8 mouse cellular contexts compared by ENCODE assay signal in the genomic region with DNA sequence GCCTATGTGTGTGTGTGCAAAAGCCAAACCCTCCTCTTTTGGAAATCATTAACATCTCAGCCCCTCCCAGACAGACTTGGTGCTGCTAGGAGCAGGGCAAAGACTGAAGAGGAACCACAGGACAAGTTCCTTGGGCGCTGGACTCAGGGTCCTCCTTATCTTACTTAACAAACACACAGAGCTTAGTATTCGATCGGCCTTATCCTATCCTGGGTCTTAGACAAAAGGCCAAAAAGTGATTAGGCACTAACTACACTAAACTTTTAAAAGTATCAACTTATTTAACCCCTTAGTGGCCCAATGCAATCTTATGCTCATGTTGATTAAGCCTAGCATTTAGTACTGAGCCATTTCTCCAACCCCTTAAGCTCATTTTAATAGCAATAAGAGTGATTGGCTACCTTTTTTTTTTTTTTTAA. TPM values are rescaled to one million over a fixed set of nuclear protein-coding genes. Genes with fewer than 3 reads are reported as not detected.
DNase-seq lines count a peak whose midpoint lies in the region; ATAC-seq and TF ChIP-seq lines count a peak whose summit lies in the region.
"Had no signal": no experiment of that assay in that cellular context is flagged by ENCODE, and none has a peak within 500 bp of the region (broad histone marks: within the 10 kb centered on the region; RNA-seq: fewer than 3 reads in every experiment).

No protein-coding gene starts in this region.

- H3K4me2 ChIP-seq in heart, embryonic 14.5 days (ENCODE audit: low read length): peak overlapping the region; percentile 84
- peak overlapping the region; percentile 91 for H3K4me2 ChIP-seq in limb, embryonic 14.5 days (replicated peaks; ENCODE audit: low read depth, low read length, severe bottlenecking)
- peak overlapping the region; percentile 83 for H3K4me2 ChIP-seq in neural tube, embryonic 11.5 days (ENCODE audit: low read depth)

- 23% methylated on average over 3 of the region's 3 CpGs for WGBS in heart, embryonic 14.5 days
- WGBS in limb, embryonic 14.5 days: 8% methylated on average over 3 of the region's 3 CpGs
- 38% methylated on average over 3 of the region's 3 CpGs for WGBS in neural tube, embryonic 11.5 days

- H3K27me3 ChIP-seq in heart, embryonic 14.5 days (ENCODE audit: control insufficient read depth, insufficient read depth, low read length): no peaks in the 10 kb centered on the region
- H3K27me3 ChIP-seq in limb, embryonic 14.5 days (ENCODE audit: control insufficient read depth, insufficient read depth, low read length): no peaks in the 10 kb centered on the region
- H3K27me3 ChIP-seq in neural tube, embryonic 11.5 days (ENCODE audit: control insufficient read depth, insufficient read depth, low read length): no peaks in the 10 kb centered on the region

- DNase-seq in ES-E14 (ENCODE audit: low read depth, low spot score): no peak
- DNase-seq in NIH3T3 (ENCODE audit: low read depth): peak; percentile 45
- DNase-seq in limb, embryonic 14.5 days (ENCODE audit: low spot score): peak; percentile 44
- no peak for DNase-seq in neural tube, embryonic 11.5 days (ENCODE audit: low spot score)
- no peak for DNase-seq in layer of hippocampus, adult 9-11 months
- no peak for DNase-seq in cerebellum, postnatal 25 days

- H3K36me3 ChIP-seq in ES-E14 (ENCODE audit: control insufficient read depth, insufficient read depth, low read length, poor library complexity, severe bottlenecking): no peaks in the 10 kb centered on the region
- no peaks in the 10 kb centered on the region for H3K36me3 ChIP-seq in heart, embryonic 14.5 days (ENCODE audit: control insufficient read depth, insufficient read depth, low read length)
- H3K36me3 ChIP-seq in limb, embryonic 14.5 days (ENCODE audit: control insufficient read depth, insufficient read depth, low read length): peaks cover 11% of the 10 kb centered on the region; the same call in 1 of the 2 replicates
- no peaks in the 10 kb centered on the region for H3K36me3 ChIP-seq in neural tube, embryonic 11.5 days (ENCODE audit: control insufficient read depth, insufficient read depth, low read length)

- peak overlapping the region; percentile 23 to 56; a peak in 3 of 4 replicates for H3K4me3 ChIP-seq in ES-E14 (ENCODE audit: insufficient read depth in 1 of 2, low read depth in 1 of 2, low read length in 2 of 2, poor library complexity in 1 of 2, severe bottlenecking in 1 of 2)
- H3K4me3 ChIP-seq in heart, embryonic 14.5 days (ENCODE audit: control insufficient read depth in 1 of 2, insufficient read depth in 1 of 2, low read depth in 1 of 2, low read length in 2 of 2): no peak overlapping the region
- peak overlapping the region; percentile 88; the same call in 1 of the 2 replicates for H3K4me3 ChIP-seq in limb, embryonic 14.5 days (replicated peaks; ENCODE audit: low read length)
- no peak overlapping the region; the same call in 1 of the 2 replicates for H3K4me3 ChIP-seq in neural tube, embryonic 11.5 days (ENCODE audit: low read depth, low read length)

- H3K27ac ChIP-seq in ES-E14 (ENCODE audit: insufficient read depth, low read depth, low read length, poor library complexity, severe bottlenecking): no peak overlapping the region
- peak overlapping the region; percentile 82 to 83 for H3K27ac ChIP-seq in heart, embryonic 14.5 days (replicated peaks in 1 of 2; ENCODE audit: control insufficient read depth in 1 of 2, insufficient read depth in 1 of 2, low read depth in 2 of 2, low read length in 2 of 2)
- H3K27ac ChIP-seq in limb, embryonic 14.5 days (replicated peaks; ENCODE audit: low read depth, low read length): peak overlapping the region; percentile 93
- H3K27ac ChIP-seq in neural tube, embryonic 11.5 days (ENCODE audit: low read depth, low read length): no peak overlapping the region

- H3K9me3 ChIP-seq in ES-E14 (ENCODE audit: control insufficient read depth, insufficient read depth, low read depth, low read length): no peaks in the 10 kb centered on the region
- no peaks in the 10 kb centered on the region for H3K9me3 ChIP-seq in heart, embryonic 14.5 days (ENCODE audit: control insufficient read depth, low read length)
- no peaks in the 10 kb centered on the region for H3K9me3 ChIP-seq in limb, embryonic 14.5 days (ENCODE audit: control insufficient read depth, low read length)
- no peaks in the 10 kb centered on the region for H3K9me3 ChIP-seq in neural tube, embryonic 11.5 days (ENCODE audit: control insufficient read depth, low read length)

- peaks cover 17 to 28% of the 10 kb centered on the region in 2 experiments for H3K4me1 ChIP-seq in ES-E14 (ENCODE audit: control insufficient read depth in 2 of 2, insufficient read depth in 2 of 2, low read length in 2 of 2, poor library complexity in 1 of 2)
- H3K4me1 ChIP-seq in heart, embryonic 14.5 days (ENCODE audit: control insufficient read depth in 2 of 2, insufficient read depth in 2 of 2, low read length in 2 of 2): peaks cover 28 to 50% of the 10 kb centered on the region in 2 experiments
- peaks cover 30% of the 10 kb centered on the region for H3K4me1 ChIP-seq in limb, embryonic 14.5 days (ENCODE audit: control insufficient read depth, insufficient read depth, low read length)
- peaks cover 39% of the 10 kb centered on the region for H3K4me1 ChIP-seq in neural tube, embryonic 11.5 days (ENCODE audit: control insufficient read depth, insufficient read depth, low read length)

- no peak overlapping the region; the same call in 1 of the 2 replicates for H3K9ac ChIP-seq in ES-E14 (ENCODE audit: insufficient read depth, low read depth, low read length, poor library complexity, severe bottlenecking)
- no peak overlapping the region for H3K9ac ChIP-seq in heart, embryonic 14.5 days (ENCODE audit: low read length)
- H3K9ac ChIP-seq in limb, embryonic 14.5 days (ENCODE audit: low read depth, low read length, severe bottlenecking): no peak overlapping the region
- peak overlapping the region; percentile 58; the same call in 1 of the 2 replicates for H3K9ac ChIP-seq in neural tube, embryonic 11.5 days (ENCODE audit: low read length)

- in situ Hi-C loops in ES-E14 (cut with MboI; ENCODE audit: low sequenced_read_pairs in 2 of 2, unreplicated experiment in 2 of 2): loop anchor here in 1 of 2 experiments (5.0 kb wide), 1 partner anchor 38 kb away; no protein-coding TSS in a partner anchor

- no peak for TF ChIP-seq POLR2A in limb, embryonic 14.5 days (IDR thresholded peaks at IDR 0.05; ENCODE audit: borderline replicate concordance, extremely low read depth, insufficient read depth, insufficient read length)

- ATAC-seq in heart, embryonic 14.5 days (ENCODE audit: insufficient number of reproducible peaks, insufficient read depth, low FRiP score, low read depth): no peak
- ATAC-seq in limb, embryonic 14.5 days (ENCODE audit: low FRiP score, low read depth): peak; percentile 3; the same call in 1 of the 2 replicates
- ATAC-seq in neural tube, embryonic 11.5 days (ENCODE audit: insufficient read depth, low FRiP score, low TSS enrichment): no peak

TF ChIP-seq in ES-E14, 5 proteins besides CTCF, POLR2A, EP300 and RAD21:
- no peak for TF ChIP-seq HCFC1 (IDR thresholded peaks at IDR 0.05; ENCODE audit: borderline replicate concordance, insufficient read depth, low read length)
- no peak for TF ChIP-seq ZNF384 (IDR thresholded peaks at IDR 0.05; ENCODE audit: low read depth, low read length)
- no peak for TF ChIP-seq MAFK (IDR thresholded peaks at IDR 0.05; ENCODE audit: insufficient read depth, low read depth, low read length)
- TF ChIP-seq ZC3H11A (IDR thresholded peaks at IDR 0.05; ENCODE audit: borderline replicate concordance, low read depth, low read length): no peak
- no peak for TF ChIP-seq CHD2 (IDR thresholded peaks at IDR 0.05; ENCODE audit: low read depth, low read length)

RNA-seq across cellular contexts. Expression of a gene that starts 3.8 kb away (rescaled TPM):
- total RNA-seq in ES-E14 (2012; rRNA removed): 74.5 and 122 TPM in 2 replicates
- 56.8 and 61.1 TPM in 2 replicates for polyA plus RNA-seq in heart, embryonic 14.5 days (2014; fragmentation: Nextera tagmentation; extraction: Ambion mirVana)
- polyA plus RNA-seq in limb, embryonic 14.5 days (2012; rRNA removed): 444 and 565 TPM in 2 replicates
- 184 and 198 TPM in 2 replicates for polyA plus RNA-seq in limb, embryonic 14.5 days (2014; fragmentation: Nextera tagmentation; extraction: Ambion mirVana)
- 116 and 129 TPM in 2 replicates for polyA plus RNA-seq in neural tube, embryonic 11.5 days (2014; fragmentation: Nextera tagmentation; extraction: Ambion mirVana)

RNA-seq across cellular contexts. Expression of a gene that starts 14.1 kb away (rescaled TPM):
- 1.7 and 2.3 TPM in 2 replicates for total RNA-seq in ES-E14 (2012; rRNA removed)
- 18.5 and 18.6 TPM in 2 replicates for polyA plus RNA-seq in heart, embryonic 14.5 days (2014; fragmentation: Nextera tagmentation; extraction: Ambion mirVana)
- 21.7 and 23.7 TPM in 2 replicates for polyA plus RNA-seq in limb, embryonic 14.5 days (2012; rRNA removed)
- polyA plus RNA-seq in limb, embryonic 14.5 days (2014; fragmentation: Nextera tagmentation; extraction: Ambion mirVana): 33.6 and 34.7 TPM in 2 replicates
- polyA plus RNA-seq in neural tube, embryonic 11.5 days (2014; fragmentation: Nextera tagmentation; extraction: Ambion mirVana): 3.5 and 4.6 TPM in 2 replicates
- total RNA-seq: hematopoietic stem cell, adult 5-6 weeks had no signal

RNA-seq across cellular contexts. Expression of a gene that starts 53.0 kb away (rescaled TPM):
- total RNA-seq in ES-E14 (2012; rRNA removed): 39.3 and 87.4 TPM in 2 replicates
- polyA plus RNA-seq in heart, embryonic 14.5 days (2014; fragmentation: Nextera tagmentation; extraction: Ambion mirVana): 20.8 and 25.6 TPM in 2 replicates
- polyA plus RNA-seq in limb, embryonic 14.5 days (2012; rRNA removed): 11.8 and 18.6 TPM in 2 replicates
- polyA plus RNA-seq in limb, embryonic 14.5 days (2014; fragmentation: Nextera tagmentation; extraction: Ambion mirVana): 26.8 and 27.2 TPM in 2 replicates
- polyA plus RNA-seq in neural tube, embryonic 11.5 days (2014; fragmentation: Nextera tagmentation; extraction: Ambion mirVana): 39.1 and 40.6 TPM in 2 replicates

Comparison
In these comparisons a context has a peak if more than half of its experiments do, and no peak if none do; other contexts are left out.
1. DNase-seq: peak in NIH3T3 (single experiment) and limb, embryonic 14.5 days (single experiment); none in ES-E14 (single experiment), neural tube, embryonic 11.5 days (single experiment), layer of hippocampus, adult 9-11 months (single experiment) and cerebellum, postnatal 25 days (0 of 2).
2. H3K27ac ChIP-seq: peak in heart, embryonic 14.5 days (2 of 2) and limb, embryonic 14.5 days (single experiment); none in ES-E14 (single experiment) and neural tube, embryonic 11.5 days (single experiment).
3. H3K4me3 ChIP-seq: peak in ES-E14 (2 of 2) and limb, embryonic 14.5 days (single experiment); none in heart, embryonic 14.5 days (0 of 2) and neural tube, embryonic 11.5 days (single experiment).
4. Peak in every context shown above with its lines, with median percentiles within 50 percentile points of each other: H3K4me2 ChIP-seq.